ENCODE assay signal across 12 mouse cellular contexts in the genomic region with DNA sequence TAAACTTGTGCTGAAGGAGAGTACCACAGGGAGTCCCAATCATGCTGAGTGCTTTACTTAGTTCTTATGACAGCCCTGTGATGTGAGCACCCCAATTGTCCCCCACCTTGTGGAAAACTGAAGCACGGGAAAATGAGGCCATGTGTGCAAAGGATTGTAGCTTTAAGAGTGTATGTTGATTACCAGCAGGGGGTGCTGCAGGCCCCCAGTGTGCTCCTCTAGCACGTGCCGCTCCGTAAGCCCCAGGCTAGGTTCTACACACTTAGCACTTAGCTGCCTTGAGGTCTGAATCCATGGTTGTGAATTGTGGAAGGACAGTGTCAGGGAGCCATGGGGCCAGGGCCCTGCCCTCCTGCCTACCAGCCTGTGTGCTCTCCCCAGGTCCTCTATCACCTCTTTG. TPM values are rescaled to one million over a fixed set of nuclear protein-coding genes. Genes with fewer than 3 reads are reported as not detected.
DNase-seq lines count a peak whose midpoint lies in the region; ATAC-seq and TF ChIP-seq lines count a peak whose summit lies in the region.
"Had no signal": no experiment of that assay in that cellular context is flagged by ENCODE, and none has a peak within 500 bp of the region (broad histone marks: within the 10 kb centered on the region; RNA-seq: fewer than 3 reads in every experiment).

No protein-coding gene starts in this region.

- no peak overlapping the region for H3K27ac ChIP-seq in liver, embryonic 12.5 days
- H3K27ac ChIP-seq in ES-Bruce4 (ENCODE audit: insufficient read depth, low read length): no peak overlapping the region
- H3K27ac ChIP-seq in hindbrain, embryonic 10.5 days: no peak overlapping the region
- H3K27ac ChIP-seq: hindbrain, embryonic 15.5 days; neural tube, embryonic 12.5 days had no signal

- no peaks in the 10 kb centered on the region for H3K27me3 ChIP-seq in liver, embryonic 12.5 days (replicated peaks)
- H3K27me3 ChIP-seq in ES-Bruce4 (ENCODE audit: control insufficient read depth, insufficient read depth, low read length, poor library complexity, severe bottlenecking): no peaks in the 10 kb centered on the region
- H3K27me3 ChIP-seq in hindbrain, embryonic 10.5 days (ENCODE audit: insufficient read depth, poor library complexity, severe bottlenecking): no peaks in the 10 kb centered on the region
- H3K27me3 ChIP-seq: hindbrain, embryonic 15.5 days; neural tube, embryonic 12.5 days had no signal

- H3K4me2 ChIP-seq in liver, embryonic 12.5 days: no peak overlapping the region
- H3K4me2 ChIP-seq: hindbrain, embryonic 15.5 days; neural tube, embryonic 12.5 days had no signal

- peaks cover 69% of the 10 kb centered on the region for H3K36me3 ChIP-seq in liver, embryonic 12.5 days
- no peaks in the 10 kb centered on the region for H3K36me3 ChIP-seq in ES-Bruce4 (ENCODE audit: control insufficient read depth, insufficient read depth, low read length, poor library complexity, severe bottlenecking)
- peaks cover 68% of the 10 kb centered on the region for H3K36me3 ChIP-seq in hindbrain, embryonic 10.5 days
- H3K36me3 ChIP-seq: hindbrain, embryonic 15.5 days had no signal

- H3K9me3 ChIP-seq in liver, embryonic 12.5 days (replicated peaks): no peaks in the 10 kb centered on the region
- no peaks in the 10 kb centered on the region for H3K9me3 ChIP-seq in ES-Bruce4 (replicated peaks; ENCODE audit: control insufficient read depth, insufficient read depth, low read length, poor library complexity, severe bottlenecking)
- H3K9me3 ChIP-seq in hindbrain, embryonic 10.5 days: no peaks in the 10 kb centered on the region
- H3K9me3 ChIP-seq: hindbrain, embryonic 15.5 days; neural tube, embryonic 12.5 days had no signal

- 59% methylated on average over 4 of the region's 4 CpGs for WGBS in liver, embryonic 12.5 days (ENCODE audit: insufficient replicate concordance)
- 80% methylated on average over 4 of the region's 4 CpGs for WGBS in hindbrain, embryonic 10.5 days

- peak; percentile 31 for DNase-seq in embryo, embryonic 10 days (ENCODE audit: low spot score)
- no peak for DNase-seq in embryo, embryonic 9.5 days (ENCODE audit: extremely low spot score)
- peak; percentile 48 for DNase-seq in liver
- DNase-seq in induced T-regulatory cell, adult 2 months (ENCODE audit: low read depth): peak; percentile 39
- no peak for DNase-seq in adrenal gland, postnatal 14 days
- DNase-seq in hindbrain, embryonic 10.5 days (ENCODE audit: low spot score): no peak
- DNase-seq: adrenal gland, adult 2 months; cerebellum, postnatal 36 days had no signal

- TF ChIP-seq EP300 in ES-Bruce4 (IDR thresholded peaks at IDR 0.05; ENCODE audit: insufficient read depth, low read depth, low read length): no peak

- no peak for TF ChIP-seq POLR2A in ES-Bruce4 (IDR thresholded peaks at IDR 0.05; ENCODE audit: insufficient read depth, low read length)

- H3K4me3 ChIP-seq in liver, embryonic 12.5 days: no peak overlapping the region
- no peak overlapping the region for H3K4me3 ChIP-seq in ES-Bruce4 (ENCODE audit: low read depth, low read length)
- no peak overlapping the region for H3K4me3 ChIP-seq in hindbrain, embryonic 10.5 days
- H3K4me3 ChIP-seq: hindbrain, embryonic 15.5 days; neural tube, embryonic 12.5 days had no signal

- H3K4me1 ChIP-seq in liver, embryonic 12.5 days: peaks cover 50% of the 10 kb centered on the region
- no peaks in the 10 kb centered on the region for H3K4me1 ChIP-seq in ES-Bruce4 (ENCODE audit: control insufficient read depth, insufficient read depth, low read length)
- H3K4me1 ChIP-seq in hindbrain, embryonic 10.5 days (replicated peaks): 0 out of 2 replicates have a peak, but pooled peaks cover 4% of the 10 kb centered on the region
- H3K4me1 ChIP-seq: hindbrain, embryonic 15.5 days; neural tube, embryonic 12.5 days had no signal

- ATAC-seq in liver, embryonic 12.5 days: no peak

- no peak overlapping the region for H3K9ac ChIP-seq in liver, embryonic 12.5 days
- no peak overlapping the region for H3K9ac ChIP-seq in ES-Bruce4 (ENCODE audit: low read depth, poor library complexity, severe bottlenecking)
- H3K9ac ChIP-seq: hindbrain, embryonic 15.5 days; neural tube, embryonic 12.5 days had no signal

- TF ChIP-seq CTCF in ES-Bruce4 (IDR thresholded peaks at IDR 0.05; ENCODE audit: low read depth, low read length): peak; percentile 66

RNA-seq across cellular contexts. Expression of a gene that starts 45.4 kb away (rescaled TPM):
- 4.2 and 4.9 TPM in 2 replicates for polyA plus RNA-seq in liver, embryonic 12.5 days (2016; fragmentation: Nextera tagmentation; extraction: Ambion mirVana)
- 18.4 and 21.4 TPM in 2 replicates for polyA plus RNA-seq in ES-Bruce4 (2011; ENCODE audit: insufficient read depth, insufficient read length, low read depth, missing spikeins)
- total RNA-seq in adrenal gland, postnatal 14 days (2021): 46.4 and 49.9 TPM in 2 replicates
- polyA plus RNA-seq in hindbrain, embryonic 10.5 days (2016; fragmentation: Nextera tagmentation; extraction: Ambion mirVana): 8.0 and 8.6 TPM in 2 replicates

Comparison
In these comparisons a context has a peak if more than half of its experiments do, and no peak if none do; other contexts are left out.
1. DNase-seq: peak in embryo, embryonic 10 days (single experiment), liver (single experiment) and induced T-regulatory cell, adult 2 months (single experiment); none in embryo, embryonic 9.5 days (single experiment), adrenal gland, postnatal 14 days (single experiment) and hindbrain, embryonic 10.5 days (single experiment).